Mouse (Mus musculus) heart, adult 18-20 months (tissue): ENCODE data around the gene Zfp563. TPM values are rescaled to one million over a fixed set of nuclear protein-coding genes. Genes with fewer than 3 reads are reported as not detected.

Experiments used
- DNase-seq, 2 experiments: peaks; one replicate each; pipeline ENCODE4 v3.0.0; 2021 to 2022; ENCODE audit warnings: mixed read lengths in 1 of 2
- long read RNA-seq, 2 experiments: library from polyadenylated mRNA; stranded (forward); transcript quantifications; one replicate each; pipeline ENCODE4 v2.0.0; 2021
- total RNA-seq, 2 experiments: library from RNA; stranded (reverse); gene quantifications; 2 replicates each; pipeline ENCODE4 v1.2.3; 2021

The Zfp563 gene
- total RNA-seq, result 1 to 10 TPM; 5.1 to 5.6 TPM
- long read RNA-seq, experiment 1, partial matches to known transcripts, result 0 of 2 reads
- long read RNA-seq, experiment 1, other reads (novel, unspliced or antisense), result 0 of 2 reads
- long read RNA-seq, experiment 2, full-length matches to known transcripts, result 2 of 3 reads
- long read RNA-seq, experiment 2, partial matches to known transcripts, result 0 of 3 reads
- long read RNA-seq, experiment 2, other reads (novel, unspliced or antisense), result 1 of 3 reads

- DNase-seq, result peak; percentile 97 to 98
Observed at GRCm38 (mm10) chr17:33089220-33089949, at the start of gene Zfp563. Gene Zfp563 (plus strand): TSS chr17:33089310.

GRCm38 (mm10) chr17:33058791-33059190 lies 30.3 kb upstream of the Zfp563 start:
- no peak for DNase-seq

GRCm38 (mm10) chr17:33063001-33063400 lies 26.1 kb upstream of the Zfp563 start:
- DNase-seq, result no peak

GRCm38 (mm10) chr17:33067958-33068357 lies 21.2 kb upstream of the Zfp563 start, which contains the start of gene 4921501E09Rik:
Gene 4921501E09Rik (minus strand): TSS chr17:33068058.
- DNase-seq, result no peak

GRCm38 (mm10) chr17:33091630-33092029 lies 2.5 kb downstream of the Zfp563 start:
- DNase-seq, result peak in 1 of 2 experiments; percentile 6

- peak; percentile 85 to 91 for DNase-seq
Observed at GRCm38 (mm10) chr17:33092391-33093193, 3.5 kb downstream of the Zfp563 start.

GRCm38 (mm10) chr17:33097396-33097795 lies 8.3 kb downstream of the Zfp563 start:
- DNase-seq, result no peak

GRCm38 (mm10) chr17:33124546-33124945 lies 35.4 kb downstream of the Zfp563 start:
- DNase-seq, result no peak

GRCm38 (mm10) chr17:33126257-33126656 lies 37.1 kb downstream of the Zfp563 start:
- DNase-seq, result no peak

GRCm38 (mm10) chr17:33139261-33139820 lies 50.2 kb downstream of the Zfp563 start, which contains the start of gene Morc2b:
Gene Morc2b (minus strand): TSS chr17:33139683.
- no peak for DNase-seq

Other genes with a start within 250 kb of the Zfp563 start
- gene Zfp870, start 197.7 kb upstream of the Zfp563 start, total RNA-seq, result 1 to 10 TPM; 6.1 to 7.8 TPM
- gene Cyp4f14, start 172.0 kb upstream of the Zfp563 start, total RNA-seq, result under 1 TPM in 1 of 2 experiments, not detected in 1; 0.22 TPM
- gene Cyp4f13, start 141.9 kb upstream of the Zfp563 start, total RNA-seq, result 10 to 100 TPM in 1 of 2 experiments, 1 to 10 TPM in 1; 8.7 to 12.9 TPM
- 1 to 10 TPM; 1.8 to 2.1 TPM for gene Zfp472, start 123.5 kb upstream of the Zfp563 start, total RNA-seq
- 1 to 10 TPM; 6.0 to 6.5 TPM for gene Zfp952, start 96.2 kb upstream of the Zfp563 start, total RNA-seq
- gene Zfp763, start 55.9 kb upstream of the Zfp563 start, total RNA-seq, result 1 to 10 TPM; 2.0 to 2.8 TPM
- not detected for gene 4921501E09Rik, start 21.3 kb upstream of the Zfp563 start, total RNA-seq
- under 1 TPM in 1 of 2 experiments, not detected in 1; 0.07 TPM for gene Morc2b, start 50.4 kb downstream of the Zfp563 start, total RNA-seq
- not detected for gene Olfr55, start 79.1 kb downstream of the Zfp563 start, total RNA-seq
- not detected for gene Olfr239, start 102.0 kb downstream of the Zfp563 start, total RNA-seq
- gene Olfr1564, start 132.4 kb downstream of the Zfp563 start, total RNA-seq, result under 1 TPM; 0.15 TPM
- 1 to 10 TPM; 7.7 to 9.9 TPM for gene Zfp955a, start 165.8 kb downstream of the Zfp563 start, total RNA-seq
- not detected for gene Olfr63, start 175.4 kb downstream of the Zfp563 start, total RNA-seq
- gene Zfp955b, start 200.2 kb downstream of the Zfp563 start, total RNA-seq, result 1 to 10 TPM; 9.1 to 9.4 TPM